Mouse (Mus musculus): Measurements from ENCODE around the gene Vsx1.

DNA sequence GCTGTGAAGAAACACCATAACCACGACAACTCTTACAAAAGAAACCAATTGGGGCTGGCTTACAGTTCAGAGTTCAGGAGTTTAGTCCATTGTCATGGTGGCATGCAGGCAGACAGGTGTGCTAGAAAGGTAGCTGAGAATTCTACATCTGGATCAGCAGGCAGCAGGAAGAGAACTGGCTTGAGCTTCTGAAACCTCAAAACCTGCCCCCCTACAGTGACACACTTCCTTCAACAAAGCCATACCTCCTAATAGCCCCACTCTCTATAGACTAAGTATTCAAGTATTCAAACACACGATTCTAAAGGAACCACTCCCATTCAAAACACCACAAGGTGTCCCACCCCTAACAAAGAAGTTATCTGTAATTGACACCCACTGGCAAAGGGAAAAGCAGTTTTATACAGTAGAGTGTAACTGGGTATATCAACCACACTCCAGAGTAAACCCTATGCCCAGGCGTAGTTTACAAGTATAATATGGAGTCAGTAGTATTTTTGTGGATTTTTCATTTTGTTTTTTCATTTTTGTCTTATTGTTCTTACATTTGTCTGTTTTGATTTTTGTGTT is 53.2 kb downstream of the Vsx1 start:
- TF ChIP-seq CTCF (conservative IDR thresholded peaks at IDR 0.05; ENCODE audit: low read length) (no peak), POU5F1 (IDR thresholded peaks at IDR 0.05; ENCODE audit: borderline replicate concordance, low read length) (no peak)
